Mouse (Mus musculus) CD4-positive, CD25-positive, alpha-beta regulatory T cell, adult 2 months (primary cell): ENCODE data around the gene Ngfr.

Source experiments
- DNase-seq: peaks from one replicate; pipeline ENCODE4 v3.0.0-alpha.2; 2012; ENCODE audit warnings: low read depth, low spot score

The Ngfr gene

DNA sequence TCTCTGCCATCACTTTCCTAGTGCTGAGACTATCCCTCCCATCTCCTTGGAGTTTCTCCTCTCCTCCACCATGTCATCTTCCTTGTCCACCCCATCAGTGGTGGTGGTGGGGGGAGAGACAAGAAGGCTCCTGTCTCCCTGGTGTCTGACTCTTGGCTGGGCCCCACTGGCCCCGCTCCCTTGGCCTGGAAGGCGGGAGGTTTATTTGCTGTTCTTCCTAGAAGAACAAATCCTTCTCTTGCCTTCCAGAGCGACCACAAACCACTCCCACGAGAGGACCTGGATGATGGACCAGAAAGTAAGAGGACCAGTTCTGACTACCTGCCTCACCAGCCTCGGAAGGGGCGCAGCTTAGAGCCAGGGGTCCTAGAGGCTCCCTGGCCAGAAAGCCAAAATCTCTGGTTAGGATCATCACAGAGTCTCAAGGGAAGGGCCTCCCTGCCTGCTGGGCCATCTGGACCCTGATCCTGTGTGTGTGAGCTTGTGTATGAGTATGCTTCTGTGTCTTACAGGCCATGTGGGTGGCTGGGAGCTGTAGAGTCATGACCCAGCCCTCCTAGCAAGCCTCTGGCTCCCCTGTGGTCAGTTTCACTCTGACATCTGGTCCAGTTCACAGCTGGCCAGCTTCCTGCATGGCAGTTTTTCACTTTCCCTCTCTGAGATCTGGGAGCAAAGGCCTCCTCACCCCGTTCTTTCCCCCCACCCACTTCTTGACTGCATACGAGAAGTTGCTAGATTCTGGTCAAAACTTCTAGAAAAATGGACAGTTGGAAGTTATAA is 19.4 kb downstream of the Ngfr start:
- no peak for DNase-seq

DNA sequence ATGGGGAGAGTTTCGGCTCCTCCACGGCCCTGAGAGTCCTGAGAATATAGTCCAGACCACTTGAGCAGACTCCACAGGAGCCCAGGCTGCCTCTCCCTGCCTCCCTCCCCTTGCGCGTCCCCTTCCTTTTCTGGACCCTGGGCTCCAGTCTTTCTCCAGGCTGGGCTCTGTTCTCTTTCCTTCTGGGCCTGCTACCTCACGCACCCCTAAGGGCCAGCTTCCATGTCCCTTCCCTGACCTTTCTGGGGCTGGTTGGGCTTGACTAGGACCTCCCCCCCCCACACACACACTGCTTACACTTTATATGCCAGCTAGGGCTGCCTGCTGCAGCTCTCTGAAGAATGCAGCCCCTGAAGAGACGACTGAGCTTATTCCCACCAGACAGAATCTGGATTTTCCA is 20.2 kb downstream of the Ngfr start:
- no peak for DNase-seq

DNA sequence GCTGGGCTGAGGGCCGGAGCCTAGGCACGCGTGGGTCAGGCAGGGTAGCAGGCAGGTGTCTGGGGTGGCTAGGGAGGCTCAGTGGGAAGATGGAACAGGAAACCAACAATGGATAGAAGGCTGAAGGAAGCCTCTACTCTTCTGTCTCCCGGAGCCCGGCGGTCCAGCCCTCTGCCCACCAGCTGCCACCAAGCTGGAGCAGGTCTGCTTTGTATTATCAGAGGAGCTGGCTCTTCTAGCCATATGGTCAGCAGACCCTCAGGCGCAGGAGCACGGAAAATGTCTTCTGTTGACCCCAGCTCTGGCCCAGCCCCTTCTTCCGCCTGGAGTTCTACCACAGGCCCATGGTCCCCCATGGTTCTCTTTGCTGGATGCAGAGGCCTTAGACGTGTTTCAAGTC is 22.2 kb downstream of the Ngfr start:
- no peak for DNase-seq

DNA sequence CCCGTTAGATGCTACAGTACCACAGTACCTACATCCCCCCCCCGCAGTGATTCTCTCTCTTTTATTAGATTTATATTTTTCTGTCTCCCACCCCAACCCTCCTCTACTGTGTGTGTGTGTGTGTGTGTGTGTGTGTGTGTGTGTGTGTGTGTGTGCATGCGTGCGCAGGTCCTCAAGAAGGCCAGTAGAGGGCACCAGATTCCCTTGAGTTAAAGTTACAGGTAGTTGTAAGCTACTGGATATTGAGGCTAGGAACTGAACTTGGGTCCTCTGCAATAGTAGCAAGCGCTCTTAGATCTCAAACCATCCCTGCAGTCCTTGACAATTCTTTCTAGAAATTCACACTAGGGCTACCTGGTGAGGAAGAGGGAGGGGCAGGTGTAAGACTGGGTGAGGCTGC is 23.7 kb downstream of the Ngfr start:
- no peak for DNase-seq

DNA sequence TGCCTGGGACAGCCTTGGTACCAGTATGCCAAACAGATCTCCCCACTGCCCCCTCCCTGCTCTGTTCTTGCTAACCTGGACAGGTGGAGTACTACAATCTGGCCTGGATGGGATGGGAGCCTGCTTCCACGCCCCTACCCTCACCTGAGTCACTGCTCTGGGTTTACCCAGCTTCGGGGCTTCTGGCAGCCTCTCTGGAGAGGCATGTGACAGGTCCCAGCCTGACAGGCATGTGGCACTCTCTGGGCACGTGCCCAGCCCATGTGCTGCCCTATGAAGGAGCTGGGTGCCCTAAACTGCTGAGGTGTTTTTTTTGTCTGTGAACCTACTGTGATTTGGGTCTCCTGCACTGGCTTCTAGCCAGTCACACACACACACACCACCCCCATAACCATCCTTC is 26.8 kb downstream of the Ngfr start:
- no peak for DNase-seq

DNA sequence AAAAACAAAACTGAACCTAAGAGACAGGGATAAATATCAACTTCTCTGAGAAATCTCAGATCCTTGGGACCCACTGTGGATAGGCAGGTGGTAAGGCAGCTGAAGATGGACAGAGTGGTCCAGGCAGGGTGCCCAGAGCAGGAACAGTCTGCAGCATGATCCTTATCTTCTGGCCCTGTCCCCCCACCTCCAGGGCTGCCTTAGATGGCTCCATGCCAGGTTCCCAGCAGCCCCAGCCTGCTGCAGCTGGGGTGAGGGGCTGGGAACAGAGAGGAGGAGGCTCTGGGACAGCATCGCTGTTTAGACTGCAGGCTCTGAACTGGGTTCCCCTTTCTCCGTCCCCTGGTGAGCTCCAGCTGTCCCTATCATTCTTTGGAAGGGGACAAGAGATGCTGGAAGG is 27.8 kb downstream of the Ngfr start:
- DNase-seq, result no peak

DNA sequence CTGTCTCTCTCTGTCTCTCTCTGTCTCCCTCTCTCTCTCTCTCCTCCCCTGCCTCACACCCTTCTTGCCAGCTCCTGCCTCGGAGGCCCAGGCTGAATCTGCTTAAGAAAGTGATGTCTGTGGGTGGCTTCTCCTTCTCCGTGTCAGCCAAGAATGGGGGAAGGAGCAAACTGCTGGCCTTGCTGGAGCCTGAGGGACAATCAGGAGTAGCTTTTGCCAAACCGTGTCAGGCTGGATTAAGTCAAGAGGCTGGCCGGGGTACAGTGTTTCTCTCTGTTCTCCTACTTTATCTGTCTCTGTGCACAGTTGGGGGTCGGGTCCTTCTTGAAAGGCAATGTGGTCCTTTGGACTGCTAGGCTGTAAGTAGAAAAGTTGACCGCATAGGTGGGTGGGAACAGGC is 29.8 kb downstream of the Ngfr start:
- no peak for DNase-seq

DNA sequence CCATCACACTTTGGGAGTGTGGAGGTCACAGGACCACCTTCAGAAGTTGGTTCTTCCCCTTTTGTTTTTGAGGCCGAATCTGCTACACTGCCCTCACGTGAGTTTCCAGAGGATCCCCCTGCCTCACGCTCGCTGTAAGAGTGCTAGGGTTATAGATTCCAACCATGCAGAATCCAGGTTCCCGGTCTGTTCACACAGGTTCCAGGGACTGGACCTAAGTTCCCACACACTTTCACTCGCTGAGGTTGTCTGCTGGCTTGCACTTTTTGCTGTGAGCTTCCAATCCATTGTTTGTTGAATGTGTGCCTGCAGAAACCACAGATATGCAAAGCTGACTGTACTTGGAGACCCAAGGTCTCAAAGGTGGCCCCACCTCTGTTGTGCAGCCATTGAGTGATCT is 30.5 kb downstream of the Ngfr start:
- DNase-seq, result no peak

DNA sequence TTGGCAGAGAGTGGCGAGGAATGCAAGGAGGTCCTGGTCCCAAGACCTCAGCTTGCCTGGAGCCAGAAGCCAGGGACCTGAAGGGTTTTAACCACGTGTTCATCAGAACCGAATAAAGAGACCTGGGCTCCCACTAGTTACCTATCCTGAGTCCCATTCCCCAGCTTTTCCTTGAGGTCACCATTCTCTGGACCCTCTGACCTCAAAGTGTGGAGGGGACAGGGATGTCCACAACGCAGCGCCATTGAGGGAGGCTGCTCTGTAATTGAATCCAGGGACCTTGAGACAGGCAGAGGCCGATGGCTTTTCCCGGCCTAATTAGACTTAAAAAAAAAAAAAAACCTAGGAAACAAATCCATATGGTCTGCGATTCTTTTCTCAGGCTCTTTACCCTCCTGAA is 32.3 kb downstream of the Ngfr start:
- DNase-seq, result no peak

DNA sequence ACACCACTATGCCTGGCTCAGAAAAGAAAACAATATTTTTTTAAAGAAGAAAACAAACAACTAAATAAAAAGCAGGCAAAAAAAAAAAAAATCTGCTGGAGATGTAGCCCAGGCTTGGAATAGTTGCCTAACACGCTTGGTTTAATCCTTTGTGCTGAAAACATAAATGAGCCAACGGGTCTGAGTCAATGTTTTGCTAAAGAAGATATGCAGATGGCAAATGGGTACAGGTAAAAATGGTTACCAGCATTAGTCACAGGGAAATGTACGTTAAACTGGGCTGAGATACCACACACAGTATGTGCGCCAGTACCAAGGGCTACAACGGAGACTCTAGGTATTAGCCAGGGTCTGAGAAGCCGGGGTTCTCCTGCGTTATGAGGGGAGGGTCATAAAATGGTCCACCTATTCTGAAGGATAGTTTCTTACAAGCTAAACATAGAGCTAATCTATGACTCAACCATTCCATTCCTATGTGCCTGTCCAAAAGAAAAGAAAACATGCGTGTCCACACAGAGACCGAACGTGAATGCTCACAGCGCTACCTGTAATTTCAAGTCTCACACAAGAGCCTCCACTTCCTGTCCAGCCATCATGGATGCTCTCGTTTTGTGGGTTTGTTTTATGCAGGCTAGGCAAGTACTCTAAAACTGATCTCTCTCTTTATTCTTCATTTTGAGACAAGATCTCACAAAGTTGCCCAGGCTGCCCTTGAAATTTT is 37.1 kb downstream of the Ngfr start:
- DNase-seq, result no peak

DNA sequence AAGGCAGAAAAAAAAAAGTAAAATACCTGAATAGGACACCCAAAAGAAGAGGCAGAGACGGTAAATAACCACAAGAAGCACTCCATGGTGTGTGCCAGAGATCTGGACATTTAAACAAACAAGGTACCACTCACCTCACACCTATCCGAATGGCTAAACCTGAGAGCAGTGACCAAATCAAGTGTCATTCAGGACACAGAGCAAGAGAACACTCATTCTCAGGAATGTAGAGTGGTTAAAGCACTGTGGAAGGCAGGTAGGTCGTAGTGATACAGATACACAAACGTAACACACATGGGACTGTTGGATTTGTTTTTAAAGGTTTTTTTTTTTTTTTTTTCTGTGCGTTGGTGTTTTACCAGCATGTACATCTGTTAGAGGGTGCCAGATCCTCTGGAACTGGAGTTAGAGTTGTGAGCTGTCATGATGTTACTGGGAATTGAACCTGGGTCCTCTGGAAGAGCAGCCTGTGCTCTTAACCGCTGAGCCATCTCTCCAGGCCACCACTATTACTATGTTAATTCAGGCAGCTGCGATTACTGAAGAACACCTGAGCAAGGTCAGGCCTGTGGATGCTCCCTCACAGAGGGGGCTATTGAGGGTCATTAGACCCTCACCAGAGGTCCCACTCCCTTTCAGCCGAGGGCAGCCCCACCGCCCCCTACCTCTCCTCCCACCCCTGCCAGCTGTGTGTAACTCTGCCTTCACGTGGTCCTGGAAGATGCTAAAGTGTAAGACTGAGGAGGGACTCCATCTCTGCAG is 41.3 kb downstream of the Ngfr start:
- no peak for DNase-seq

DNA sequence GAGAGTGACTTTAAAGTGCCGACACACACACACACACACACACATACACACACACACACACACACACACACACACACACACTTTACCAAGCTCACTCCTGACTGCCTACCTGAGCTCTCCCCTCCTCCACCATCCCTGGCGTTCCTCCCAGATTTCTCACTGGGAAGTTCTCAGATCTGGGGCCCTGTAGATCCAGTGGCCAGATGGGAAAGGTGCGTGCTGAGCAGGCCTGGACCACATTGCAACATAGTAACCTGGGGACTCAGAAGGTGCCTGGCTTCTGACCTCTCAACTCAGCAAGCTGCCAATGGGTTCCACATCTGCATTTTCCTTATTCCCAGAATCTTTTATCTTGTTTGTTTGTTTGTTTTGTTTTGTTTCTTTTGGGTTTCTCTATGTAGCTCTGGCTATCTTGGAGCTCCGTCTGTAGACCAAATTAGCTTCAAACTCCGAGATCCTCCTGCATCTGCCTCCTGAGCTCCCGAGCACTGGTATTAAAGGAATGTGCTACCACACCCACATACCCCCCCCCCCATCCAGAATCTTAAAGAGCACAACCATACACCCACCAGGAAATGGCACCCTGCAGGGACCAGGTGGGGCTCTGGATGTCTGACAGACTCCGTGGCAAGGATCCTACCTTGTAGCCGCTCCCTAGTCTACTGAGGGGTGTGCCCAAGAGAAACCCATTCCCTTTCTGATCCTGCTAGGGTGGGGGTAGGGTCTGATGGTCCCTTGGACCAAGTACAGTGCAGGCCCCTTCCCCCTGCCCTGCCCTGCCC is 42.8 kb downstream of the Ngfr start:
- DNase-seq, result no peak

DNA sequence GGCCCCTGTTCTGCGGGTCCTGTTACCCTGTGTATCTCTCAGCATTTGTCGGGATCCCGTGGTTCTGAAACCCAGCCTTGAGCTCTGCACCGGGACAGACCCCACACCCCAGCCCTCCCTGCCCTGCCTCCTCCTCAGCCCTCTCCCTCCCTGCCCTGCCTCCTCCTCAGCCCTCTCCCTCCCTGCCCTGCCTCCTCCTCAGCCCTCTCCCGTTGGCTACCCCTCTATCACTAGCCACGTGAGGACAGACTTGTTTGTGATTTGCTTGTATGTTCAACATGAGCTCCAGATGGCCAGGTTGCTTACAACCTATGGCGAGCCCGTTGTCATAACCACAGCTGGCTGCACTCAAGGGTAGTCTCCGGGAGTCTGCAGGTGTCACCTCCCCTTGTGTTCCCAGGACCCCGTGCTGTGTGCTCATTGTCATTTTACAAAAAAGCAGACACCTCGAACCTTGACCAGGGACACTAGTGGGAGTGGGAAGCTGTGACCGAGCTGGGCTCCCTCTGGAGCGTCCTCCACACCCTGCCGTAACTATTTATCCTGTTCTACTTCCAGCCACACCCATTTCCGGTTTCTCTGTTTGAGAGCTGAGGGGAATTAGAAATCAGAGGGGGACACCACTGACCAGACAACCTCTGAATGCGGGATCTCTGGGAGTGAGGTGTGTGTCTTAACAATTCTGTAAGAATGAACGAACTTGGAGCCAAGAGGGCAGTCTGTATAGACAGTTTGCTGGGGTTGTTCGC is 46.7 kb downstream of the Ngfr start:
- no peak for DNase-seq

DNA sequence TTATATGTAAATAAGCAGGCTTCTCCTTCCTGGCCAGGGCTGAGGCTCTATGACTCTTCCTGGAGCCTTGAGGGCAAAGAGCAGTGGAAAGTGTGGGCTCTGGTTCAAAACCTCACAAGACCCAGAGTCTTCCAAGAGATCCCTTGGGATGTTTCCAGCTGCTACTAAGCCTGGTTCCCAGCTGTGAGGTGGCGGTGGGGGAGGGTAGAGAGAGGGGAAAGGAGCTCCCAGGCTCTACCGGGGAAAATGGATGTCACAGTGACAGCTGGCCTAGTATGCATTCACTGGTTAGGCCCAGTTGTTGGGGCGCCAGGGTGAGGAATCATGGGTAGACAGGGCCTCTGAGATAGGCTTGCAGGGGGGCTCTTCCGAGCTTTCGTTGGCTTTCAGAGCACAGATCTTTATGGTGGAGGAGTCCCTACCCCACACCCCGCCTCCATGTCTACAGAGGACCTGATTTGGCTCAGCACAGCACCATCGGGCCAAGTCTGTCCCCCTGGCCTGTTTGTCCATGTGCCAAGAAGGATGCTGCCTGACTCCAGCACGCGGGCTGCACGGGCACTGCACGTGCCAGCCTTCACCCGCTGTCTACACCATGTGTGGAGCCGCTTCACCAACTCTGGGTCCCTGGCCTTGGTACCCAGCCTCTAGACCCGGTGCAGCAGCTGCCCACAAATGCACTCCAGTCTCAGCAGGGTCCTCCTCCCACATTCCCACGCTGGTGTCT is 49.0 kb downstream of the Ngfr start:
- no peak for DNase-seq

DNA sequence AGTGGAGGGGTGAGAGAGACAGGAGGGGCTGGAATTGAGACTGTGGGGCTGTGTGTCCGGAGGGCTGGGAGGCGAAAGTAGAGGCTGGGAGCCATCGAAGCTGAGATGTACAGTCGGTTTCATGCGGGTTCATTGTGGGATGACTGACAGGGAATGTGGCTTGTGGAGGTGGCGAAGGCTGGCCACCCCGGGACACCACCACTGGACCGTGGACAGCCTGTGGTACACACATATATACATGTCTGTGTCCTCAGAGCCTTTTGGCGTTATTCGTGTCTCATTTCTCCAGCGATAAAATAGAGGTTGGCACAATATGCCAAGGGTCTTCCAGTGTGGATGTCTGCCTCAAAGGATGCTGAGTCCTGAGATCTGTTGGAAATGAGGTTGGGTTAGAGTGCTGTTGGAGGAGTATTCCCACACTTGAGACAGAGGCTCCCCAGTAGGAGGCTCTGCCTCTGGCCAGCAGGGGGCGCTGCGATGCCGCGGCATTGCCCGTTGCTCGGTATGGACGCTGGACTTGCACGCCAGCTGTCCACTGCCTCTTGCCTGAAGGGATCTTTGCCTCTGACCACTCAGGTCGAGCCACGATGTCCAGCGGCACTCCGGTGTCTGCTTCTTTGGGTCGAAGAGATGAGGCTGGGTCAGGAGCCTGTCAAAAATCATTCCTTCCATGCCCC is 53.9 kb downstream of the Ngfr start:
- DNase-seq, result peak; percentile 75

DNA sequence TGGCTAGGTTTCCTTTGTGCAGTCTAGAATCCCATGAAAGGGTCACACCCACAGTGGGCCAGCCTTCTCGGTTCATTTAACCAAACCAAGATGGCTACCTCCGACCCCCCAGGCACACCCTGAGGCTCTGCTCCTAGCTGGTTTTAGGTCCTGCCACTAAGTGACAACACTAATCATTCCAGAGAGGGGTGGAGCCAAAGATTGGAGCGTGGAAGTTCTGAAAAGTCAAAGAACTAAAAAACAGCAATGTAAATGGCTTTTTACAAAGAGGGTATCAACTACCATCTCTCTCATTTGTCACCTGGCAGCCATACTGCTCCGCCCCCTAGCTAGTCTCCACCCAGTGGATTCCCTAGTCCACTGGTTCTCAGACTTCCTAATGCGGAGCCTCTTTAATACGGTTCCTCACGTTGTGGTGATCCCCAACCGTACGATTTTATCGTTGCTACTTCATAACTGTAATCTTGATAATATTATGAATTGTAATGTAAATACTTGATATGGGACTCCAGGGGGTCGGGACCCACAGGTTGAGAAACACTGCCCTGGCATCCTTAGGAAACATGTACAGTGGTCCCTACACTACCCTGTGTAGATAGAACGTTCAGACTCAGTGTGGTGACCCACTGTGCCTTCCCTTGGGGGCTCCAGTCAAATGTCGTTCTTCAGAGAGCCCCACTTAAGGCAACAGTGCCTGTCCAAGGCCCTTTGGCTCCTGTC is 55.0 kb downstream of the Ngfr start:
- DNase-seq, result no peak

DNA sequence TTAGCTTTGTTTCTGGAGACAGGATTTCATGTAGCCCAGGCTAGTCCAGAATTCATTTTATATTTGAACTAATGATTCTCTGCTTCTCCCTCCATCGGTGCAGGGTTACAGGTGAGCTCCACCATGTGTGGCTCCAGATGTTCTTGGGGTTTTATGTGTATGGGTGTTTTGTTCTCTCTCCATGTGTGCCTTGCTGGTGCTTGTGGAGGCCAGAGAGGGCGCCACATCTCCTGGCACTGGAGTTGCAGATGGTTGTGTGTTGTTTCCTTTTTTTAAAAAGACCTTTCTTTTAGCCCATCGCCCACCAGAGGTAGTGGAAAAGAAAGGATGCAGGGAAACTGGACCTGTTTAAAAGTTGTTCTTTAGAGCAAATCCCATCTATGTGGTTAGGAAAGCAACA is 59.3 kb downstream of the Ngfr start:
- no peak for DNase-seq

DNA sequence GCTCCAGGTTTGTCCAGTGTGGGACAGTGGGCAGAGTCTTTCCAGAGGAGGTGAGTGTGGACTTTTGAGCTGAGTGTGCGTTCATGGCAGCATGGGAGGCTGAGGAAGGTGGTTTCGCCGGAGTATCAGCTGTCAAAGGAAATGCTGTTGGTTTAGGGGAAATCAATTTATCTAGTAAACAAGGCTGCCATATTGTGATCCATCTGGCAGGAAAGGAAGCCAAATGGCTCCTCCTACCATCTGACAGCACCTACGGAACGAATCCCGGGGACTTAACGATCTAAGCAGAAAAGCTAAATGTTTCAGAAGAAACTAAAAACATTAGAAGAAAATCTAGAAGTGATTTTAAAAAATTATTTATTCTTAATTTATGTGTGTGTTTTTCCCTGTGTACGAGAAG is 60.2 kb downstream of the Ngfr start:
- no peak for DNase-seq

DNA sequence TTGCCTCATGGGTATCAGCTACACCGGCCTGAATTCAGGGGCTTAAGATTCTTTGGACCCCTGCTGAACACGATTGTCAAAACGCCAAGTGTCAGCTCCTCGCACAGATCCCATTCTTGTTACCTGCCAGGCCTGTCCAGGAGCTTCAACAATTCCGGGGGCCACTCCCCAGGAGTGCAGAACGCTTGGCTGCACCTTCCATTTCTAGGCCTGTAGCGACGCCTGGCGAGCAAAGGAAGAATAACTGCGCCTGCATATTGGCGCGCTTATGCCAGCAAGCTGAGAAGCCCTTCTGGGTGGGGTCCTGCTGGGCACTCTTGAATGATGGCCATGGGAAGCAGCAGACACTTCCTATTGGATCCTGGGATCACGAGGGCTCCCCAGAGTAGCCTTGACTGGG is 66.0 kb downstream of the Ngfr start:
- DNase-seq, result peak; percentile 84
